7 mouse cellular contexts compared by ENCODE assay signal in the genomic region with DNA sequence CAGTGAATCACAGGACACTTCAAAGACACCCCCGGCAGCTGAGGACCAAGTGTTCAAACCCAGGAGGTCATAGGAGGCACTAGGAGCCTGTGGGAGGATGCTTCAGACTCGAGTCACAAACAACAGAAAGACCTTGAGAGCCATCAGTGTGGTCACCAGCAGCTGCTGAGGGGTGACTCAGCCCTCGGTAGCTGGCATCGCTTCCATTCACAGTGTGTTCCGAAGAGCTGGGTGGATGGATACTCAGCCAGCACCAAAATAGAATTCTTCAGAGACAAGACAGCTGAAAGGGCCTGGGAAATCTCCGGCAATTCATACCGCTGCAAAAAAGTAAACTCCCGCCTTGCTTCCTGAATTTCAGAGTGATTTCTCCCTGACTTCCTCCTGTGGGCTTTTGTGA.
DNase-seq lines count a peak whose midpoint lies in the region; ATAC-seq lines count a peak whose summit lies in the region.

No protein-coding gene starts in this region.

- ATAC-seq in granulocyte monocyte progenitor cell, adult 5-6 weeks (replicated peaks; ENCODE audit: poor library complexity, severe bottlenecking): no peak

- DNase-seq in urinary bladder, postnatal 14 days (ENCODE audit: low spot score): peak; percentile 36
- no peak for DNase-seq in urinary bladder, adult 18-20 months (ENCODE audit: low spot score in 2 of 2)
- peak; percentile 69 to 82 for DNase-seq in frontal cortex, adult 2 months (ENCODE audit: extremely low spot score in 1 of 2, low spot score in 1 of 2)
- DNase-seq in layer of hippocampus, postnatal 36 days: peak; percentile 27 to 31
- DNase-seq in kidney, adult 18-20 months: no peak
- DNase-seq in urinary bladder, postnatal 25 days (ENCODE audit: low spot score): no peak

Comparison
In these comparisons a context has a peak if more than half of its experiments do, and no peak if none do; other contexts are left out.
1. DNase-seq: peak in urinary bladder, postnatal 14 days (single experiment), frontal cortex, adult 2 months (2 of 2) and layer of hippocampus, postnatal 36 days (2 of 2); none in urinary bladder, adult 18-20 months (0 of 2), kidney, adult 18-20 months (single experiment) and urinary bladder, postnatal 25 days (single experiment).